Mouse (Mus musculus) kidney, postnatal 10 days (tissue): ENCODE measurements at regions not wholly inside any gene's neighbourhood (a gene's known extent, or its start where the extent isn't known, plus 50 kb on each side); places are given as distances from the start of the nearest gene placed in this dataset.

ENCODE experiments used
- DNase-seq: peaks from one replicate; pipeline ENCODE4 v3.0.0; 2021; ENCODE audit warnings: mixed read lengths

GRCm38 (mm10) chr5:73729646-73730045 lies 78.5 kb downstream of the Spata18 start:
- peak; percentile 14 for DNase-seq

- DNase-seq: no peak
Observed at GRCm38 (mm10) chr5:73731423-73731822, 80.2 kb downstream of the Spata18 start.

DNA sequence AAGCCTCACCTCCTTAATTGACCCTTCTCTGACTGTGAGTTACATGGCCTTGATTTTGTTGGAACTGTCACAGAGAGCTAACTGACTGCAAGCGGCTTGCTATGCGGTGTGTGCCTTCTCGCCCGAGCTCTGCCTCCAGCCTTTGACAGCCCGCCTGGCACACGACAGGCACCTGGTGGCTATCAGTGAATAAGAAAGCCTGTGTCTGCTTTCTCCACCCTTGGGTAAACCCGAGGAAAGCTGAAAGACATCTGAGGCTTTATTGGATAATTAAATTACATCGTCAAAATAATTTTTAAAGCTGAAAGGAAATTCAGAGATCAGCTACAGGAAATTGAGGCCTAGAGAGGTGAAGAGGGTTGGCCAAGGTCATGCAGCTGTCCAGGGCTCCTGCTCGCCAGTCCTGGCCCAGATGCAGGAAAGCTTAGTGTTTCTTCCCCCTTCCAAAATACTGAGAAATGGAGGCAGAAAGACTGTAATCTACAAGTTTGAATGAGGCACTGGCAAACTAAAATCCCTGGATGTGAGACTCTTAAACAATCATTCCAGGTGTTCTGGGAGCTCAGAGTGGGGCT lies 80.9 kb downstream of the Spata18 start:
- DNase-seq: peak; percentile 54

GRCm38 (mm10) chr5:73740766-73741165 lies 89.6 kb downstream of the Spata18 start:
- DNase-seq: no peak

DNA sequence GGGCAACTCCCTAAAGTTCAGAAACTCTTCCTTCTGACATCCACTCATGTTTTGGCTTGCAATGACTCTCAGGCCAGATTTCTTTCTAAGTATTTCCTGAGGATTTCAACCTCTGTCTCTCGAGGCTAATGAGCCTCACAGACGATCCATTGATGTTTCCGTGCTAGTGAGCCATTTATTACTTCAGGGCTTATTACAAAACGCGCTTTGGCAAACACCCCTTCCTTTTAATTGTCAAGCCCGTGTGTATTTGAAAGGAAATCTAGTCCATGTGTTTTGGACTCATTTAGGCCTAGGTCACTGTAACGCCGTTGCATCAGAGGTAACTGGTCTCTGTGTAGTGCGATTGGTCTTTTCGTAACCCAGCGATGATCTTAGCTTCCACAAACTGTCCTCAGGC lies 90.3 kb downstream of the Spata18 start:
- DNase-seq: no peak

DNA sequence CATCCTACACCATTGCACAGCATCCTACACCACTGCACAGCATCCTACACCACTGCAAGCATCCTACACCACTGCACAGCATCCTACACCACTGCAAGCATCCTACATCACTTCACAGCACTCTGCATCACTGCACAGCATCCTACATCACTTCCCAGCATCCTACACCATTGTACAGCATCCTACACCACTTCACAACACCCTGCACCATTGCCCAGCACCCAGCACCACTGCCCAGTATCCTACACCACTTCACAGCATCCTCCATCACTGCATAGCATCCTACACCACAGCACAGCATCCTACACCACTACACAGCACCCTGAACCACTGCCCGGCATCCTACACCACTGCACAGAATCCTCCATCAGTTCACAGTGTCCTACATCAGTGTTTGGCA lies 92.8 kb downstream of the Spata18 start:
- no peak for DNase-seq

- no peak for DNase-seq
Observed at GRCm38 (mm10) chr5:73749791-73750190, 98.6 kb downstream of the Spata18 start.

GRCm38 (mm10) chr5:73752225-73752644 lies 101.1 kb downstream of the Spata18 start:
- DNase-seq: no peak

GRCm38 (mm10) chr5:73753827-73754226 lies 102.6 kb downstream of the Spata18 start:
- DNase-seq: no peak

DNA sequence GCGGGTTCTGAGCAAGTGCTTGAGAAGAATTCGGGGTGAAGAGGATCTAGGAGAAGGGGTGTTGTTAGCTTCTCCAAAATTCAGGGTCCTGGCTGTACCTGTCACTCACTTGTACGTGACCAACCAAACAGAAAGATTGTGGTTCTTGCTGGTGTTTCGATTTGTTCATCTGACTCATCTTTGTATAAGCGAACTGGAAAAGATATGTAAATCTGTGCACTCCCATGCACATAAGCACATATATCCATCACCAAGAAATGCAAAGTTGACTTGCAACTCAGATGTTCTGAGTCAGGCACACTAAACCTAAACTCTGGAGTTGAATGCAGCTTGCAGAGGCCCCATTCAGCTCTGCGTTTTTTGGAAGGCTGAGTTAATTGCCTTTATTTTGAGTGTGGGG lies 107.4 kb downstream of the Spata18 start:
- DNase-seq: no peak

DNA sequence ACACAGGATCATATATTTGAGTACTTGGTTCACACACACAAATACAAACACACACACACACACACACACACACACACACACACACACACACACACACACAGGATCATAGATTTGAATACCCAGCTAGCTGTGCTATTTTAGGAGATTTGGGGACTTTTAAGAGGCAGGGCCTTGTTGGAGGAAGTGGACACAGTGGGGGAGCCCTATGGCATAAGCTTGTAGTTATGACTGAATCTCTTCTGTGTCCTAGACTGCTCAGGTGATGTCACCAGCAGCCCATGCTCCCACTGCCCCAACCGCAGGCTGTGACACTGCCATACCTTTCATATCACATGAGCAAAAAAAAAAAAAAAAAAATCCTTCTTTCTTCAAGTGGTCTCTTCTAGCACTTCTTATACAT lies 110.1 kb downstream of the Spata18 start:
- no peak for DNase-seq

DNA sequence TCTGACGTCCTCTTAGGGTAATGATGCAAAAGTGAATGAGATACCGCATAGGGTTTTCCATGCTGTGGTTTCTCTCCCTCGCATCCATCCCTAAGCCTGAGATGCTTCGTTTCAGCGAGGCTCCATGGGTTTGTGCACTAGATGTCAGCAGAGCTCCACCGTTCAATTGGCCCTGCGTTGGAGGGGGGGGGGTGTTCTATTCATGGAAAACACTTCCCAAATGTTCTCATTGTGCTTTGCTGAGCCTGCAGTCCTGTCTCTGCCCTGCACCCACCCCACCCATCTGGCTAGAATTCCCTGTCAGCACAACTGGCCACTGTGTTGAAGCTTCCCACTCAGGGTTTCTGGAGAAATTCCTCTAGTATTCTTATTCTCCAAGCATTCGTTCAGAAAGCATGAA lies 110.5 kb downstream of the Spata18 start:
- DNase-seq: peak; percentile 77

DNA sequence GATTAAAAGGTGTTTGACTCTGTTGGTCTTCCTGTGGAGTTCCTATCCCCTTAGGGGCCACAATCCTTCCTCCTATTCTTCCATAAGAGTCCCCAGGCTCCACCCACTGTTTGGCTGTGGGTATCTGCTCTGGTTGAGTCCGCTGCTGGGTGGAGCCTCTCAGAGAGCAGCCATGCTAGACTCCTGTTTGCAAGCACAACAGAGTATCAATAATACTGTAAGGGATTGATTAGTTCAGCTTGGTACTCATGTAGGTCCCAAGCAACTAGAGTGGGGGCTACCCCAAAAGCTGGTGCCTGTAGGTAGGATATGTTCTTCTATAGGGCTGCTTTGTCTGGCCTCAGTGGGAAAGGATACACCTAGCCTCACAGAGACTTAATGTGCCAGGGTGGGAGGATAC lies 113.0 kb downstream of the Spata18 start:
- DNase-seq: no peak

- DNase-seq: no peak
Observed at GRCm38 (mm10) chr5:73765466-73765865, 114.3 kb downstream of the Spata18 start.

DNA sequence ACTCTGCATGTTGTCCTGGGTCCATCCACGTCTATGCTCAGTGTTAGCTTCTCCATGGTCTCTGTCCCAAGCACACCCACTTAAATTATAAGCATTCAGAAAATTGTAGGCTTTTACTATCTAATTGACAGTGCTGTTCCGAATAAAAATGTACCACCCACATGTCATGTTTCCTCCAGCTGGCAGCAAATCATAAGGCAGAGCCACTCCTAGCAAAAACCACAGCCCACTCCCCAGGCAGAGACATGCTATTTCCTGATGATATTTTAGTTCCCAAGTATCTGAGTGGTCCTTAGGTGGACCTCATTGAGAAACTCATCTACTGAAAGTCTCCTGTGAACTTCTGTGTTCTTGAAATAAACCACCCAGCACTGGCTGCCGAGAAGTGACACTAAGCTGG lies 117.1 kb downstream of the Spata18 start:
- DNase-seq: no peak

- no peak for DNase-seq
Observed at GRCm38 (mm10) chr5:73775775-73776548, 124.8 kb downstream of the Spata18 start.

GRCm38 (mm10) chr5:73777282-73777921 lies 126.2 kb downstream of the Spata18 start:
- peak; percentile 74 for DNase-seq

DNA sequence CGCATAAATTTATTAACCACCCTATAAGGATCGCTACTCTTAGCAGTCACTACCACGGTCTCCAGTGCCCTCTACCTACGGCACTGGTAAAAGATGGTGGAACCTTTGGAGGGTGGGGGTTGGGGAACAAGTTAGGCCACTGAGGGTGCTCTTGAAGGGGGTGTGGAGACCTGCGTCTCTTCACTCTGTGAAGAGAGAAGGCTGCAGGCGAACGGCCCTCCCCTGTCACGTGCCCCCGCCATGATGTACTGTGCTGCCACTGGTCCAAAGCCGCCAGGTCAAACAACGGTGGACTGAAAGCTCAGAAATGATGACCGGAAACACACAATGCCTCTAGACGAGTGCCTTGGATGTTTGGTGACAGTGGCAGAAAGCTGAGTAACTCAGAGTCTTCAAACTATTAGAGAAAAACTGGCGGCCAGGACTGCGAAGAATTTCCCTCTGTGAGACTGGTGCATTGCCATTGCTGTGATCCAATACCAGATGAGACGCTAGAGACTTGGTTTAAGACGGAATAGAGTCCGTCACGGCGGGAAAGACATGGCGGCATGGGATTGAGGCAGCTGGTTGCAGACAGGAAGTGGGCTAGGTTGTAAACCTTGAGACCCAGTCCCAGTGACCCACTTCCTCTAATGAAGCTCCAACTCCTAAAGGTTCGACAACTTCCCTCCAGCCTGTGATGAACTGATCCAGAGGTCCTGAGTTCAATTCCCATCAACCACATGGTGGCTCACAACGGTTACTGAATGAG lies 130.2 kb downstream of the Spata18 start:
- no peak for DNase-seq

- DNase-seq: peak; percentile 43
Observed at GRCm38 (mm10) chr5:73782214-73783091, 131.3 kb downstream of the Spata18 start.

- no peak for DNase-seq
Observed at GRCm38 (mm10) chr5:73787275-73787674, 136.1 kb downstream of the Spata18 start.

GRCm38 (mm10) chr5:73792216-73792615 lies 141.0 kb downstream of the Spata18 start:
- DNase-seq: no peak

DNA sequence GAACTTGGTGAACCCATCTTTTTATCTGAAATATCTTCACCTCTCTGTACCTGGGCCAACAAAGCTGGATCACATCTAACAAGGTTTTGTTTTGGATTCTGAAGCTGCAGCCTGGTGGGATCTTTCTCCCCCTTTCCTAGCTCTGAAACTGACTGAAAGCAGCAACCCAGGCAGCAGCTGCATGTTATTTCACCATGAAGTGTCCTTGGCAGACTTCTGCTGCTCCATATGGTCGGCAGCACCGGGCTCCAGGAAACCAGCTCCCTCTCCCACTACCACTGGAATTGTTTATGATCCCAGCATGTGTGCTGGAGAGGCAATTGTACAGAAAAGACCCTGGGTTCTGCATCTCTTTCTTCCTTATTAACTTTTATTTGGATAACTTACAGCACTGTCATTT lies 145.0 kb downstream of the Spata18 start:
- DNase-seq: peak; percentile 47
